Mouse (Mus musculus): ENCODE results near the gene Csnk1d. TPM values are rescaled to one million over a fixed set of nuclear protein-coding genes. Genes with fewer than 3 reads are reported as not detected.

The Csnk1d gene
- polyA plus RNA-seq, 1 experiment: 49.2 TPM

DNA sequence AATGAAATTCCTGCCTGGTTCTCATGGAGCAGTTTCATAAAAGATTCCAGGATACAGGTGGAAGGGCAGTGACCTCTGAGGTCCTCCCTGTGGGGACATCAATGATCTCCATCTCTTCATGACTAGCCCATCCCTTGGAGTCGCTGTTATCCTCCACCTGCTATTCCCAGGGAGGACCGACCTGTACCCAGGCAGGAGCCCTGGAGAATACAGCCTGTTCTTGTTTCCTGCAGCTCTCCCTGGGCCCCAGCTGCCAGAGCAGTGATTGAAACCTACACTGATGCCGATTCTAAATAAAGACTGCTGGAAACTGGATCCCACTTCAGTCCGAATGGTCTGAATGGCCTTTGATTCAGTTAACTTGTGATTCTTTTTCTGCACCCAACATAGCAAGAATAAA is 59.7 kb downstream of the Csnk1d start:
- no peaks in the 10 kb centered on the region for H3K27me3 ChIP-seq (ENCODE audit: control insufficient read depth, insufficient read depth, low read length)
- TF ChIP-seq POLR2A (IDR thresholded peaks at IDR 0.05; ENCODE audit: low read depth, low read length) (no peak), CTCF (IDR thresholded peaks at IDR 0.05; ENCODE audit: extremely low read depth, insufficient read depth, insufficient read length, insufficient replicate concordance) (no peak)
- no peak overlapping the region for H3K4me3 ChIP-seq (ENCODE audit: extremely low read depth, insufficient read depth, insufficient read length)

DNA sequence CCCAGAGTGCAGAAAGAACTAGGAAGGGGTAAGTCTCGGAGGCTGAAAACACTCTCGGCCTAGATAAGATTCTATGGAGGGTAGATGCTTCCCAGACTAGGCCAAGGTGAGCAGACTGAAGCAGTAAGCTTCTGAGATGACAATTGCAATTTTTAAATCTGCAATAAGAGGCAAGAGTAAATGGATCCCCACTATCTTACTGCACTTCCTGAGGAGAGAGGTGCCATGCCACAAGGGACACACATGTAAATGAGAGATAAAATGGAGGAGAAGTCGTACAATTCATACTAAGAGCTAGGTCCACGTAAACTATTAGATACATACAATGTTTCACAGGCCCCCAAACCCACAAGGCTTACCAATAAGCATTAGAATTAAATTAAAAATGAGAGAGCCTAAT is 62.7 kb downstream of the Csnk1d start:
- H3K4me1 ChIP-seq (ENCODE audit: control insufficient read depth, insufficient read depth, insufficient read length): peaks cover 4% of the 10 kb centered on the region; the same call in 1 of the 2 replicates
- H3K36me3 ChIP-seq (ENCODE audit: control insufficient read depth, insufficient read depth, low read length): no peaks in the 10 kb centered on the region
- no peaks in the 10 kb centered on the region for H3K27me3 ChIP-seq (ENCODE audit: control insufficient read depth, insufficient read depth, low read length)
- no peak overlapping the region for H3K27ac ChIP-seq (ENCODE audit: insufficient read depth, low read length)
- WGBS: 90% methylated on average over 4 of the region's 4 CpGs
- DNase-seq (ENCODE audit: low read depth in 1 of 2, low spot score in 2 of 2): no peak
- H3K4me3 ChIP-seq (ENCODE audit: extremely low read depth, insufficient read depth, insufficient read length): no peak overlapping the region
- TF ChIP-seq CTCF (IDR thresholded peaks at IDR 0.05; ENCODE audit: extremely low read depth, insufficient read depth, insufficient read length, insufficient replicate concordance) (no peak), POLR2A (IDR thresholded peaks at IDR 0.05; ENCODE audit: low read depth, low read length) (no peak)

More for the DNA sequence above, 59.7 kb downstream of the Csnk1d start:
- H3K27ac ChIP-seq (ENCODE audit: insufficient read depth, low read length): no peak overlapping the region
- WGBS: 95% methylated on average over 4 of the region's 4 CpGs
- H3K4me1 ChIP-seq (ENCODE audit: control insufficient read depth, insufficient read depth, insufficient read length): peaks cover 4% of the 10 kb centered on the region; the same call in 1 of the 2 replicates
- no peak for DNase-seq (ENCODE audit: low read depth in 1 of 2, low spot score in 2 of 2)
- no peaks in the 10 kb centered on the region for H3K36me3 ChIP-seq (ENCODE audit: control insufficient read depth, insufficient read depth, low read length)

DNA sequence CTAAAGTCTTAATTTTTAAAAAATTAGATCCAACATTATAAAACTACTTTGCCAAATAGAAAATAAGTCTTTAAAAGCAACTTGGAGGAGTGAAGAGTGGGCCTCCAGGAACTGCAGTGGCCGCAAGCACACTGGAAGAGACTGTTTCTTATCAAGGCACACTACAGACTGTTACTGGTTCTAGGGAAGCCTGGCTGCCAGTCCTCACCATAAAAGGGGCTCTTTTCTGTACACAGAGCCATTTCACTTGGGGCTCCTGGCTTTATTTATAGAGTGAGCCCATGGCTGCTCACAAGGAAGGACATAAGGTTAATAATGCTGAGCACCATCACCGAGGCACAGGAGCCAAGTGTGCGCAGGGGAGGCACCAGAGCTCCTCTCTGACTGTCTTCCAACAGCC is 68.6 kb downstream of the Csnk1d start:
- DNase-seq (ENCODE audit: low read depth in 1 of 2, low spot score in 2 of 2): no peak
- Histone ChIP-seq H3K4me1 (ENCODE audit: control insufficient read depth, insufficient read depth, insufficient read length) (no peaks in the 10 kb centered on the region), H3K4me3 (ENCODE audit: extremely low read depth, insufficient read depth, insufficient read length) (no peak overlapping the region), H3K27ac (ENCODE audit: insufficient read depth, low read length) (no peak overlapping the region), H3K27me3 (ENCODE audit: control insufficient read depth, insufficient read depth, low read length) (no peaks in the 10 kb centered on the region), H3K36me3 (ENCODE audit: control insufficient read depth, insufficient read depth, low read length) (no peaks in the 10 kb centered on the region)
- TF ChIP-seq CTCF (IDR thresholded peaks at IDR 0.05; ENCODE audit: extremely low read depth, insufficient read depth, insufficient read length, insufficient replicate concordance): no peak
- TF ChIP-seq POLR2A (IDR thresholded peaks at IDR 0.05; ENCODE audit: low read depth, low read length): no peak
- WGBS: 93% methylated on average over 3 of the region's 3 CpGs

DNA sequence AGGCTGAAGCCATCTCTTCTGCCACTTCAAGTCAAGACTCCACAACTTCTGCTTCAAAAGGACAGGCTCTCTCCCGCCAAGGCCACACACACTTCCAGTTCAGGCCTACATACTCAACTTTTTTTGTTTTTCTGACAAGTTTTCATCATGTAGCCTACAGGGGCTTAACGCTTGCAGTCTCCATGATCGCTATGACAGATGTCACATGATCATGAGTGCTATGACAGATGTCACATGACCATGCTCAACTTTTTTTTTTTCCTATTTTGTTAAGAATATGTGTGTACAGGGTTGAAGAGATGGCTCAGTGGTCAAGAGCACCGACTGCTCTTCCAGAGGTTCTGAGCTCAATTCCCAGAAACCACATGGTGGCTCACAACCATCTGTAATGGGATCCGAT is 73.4 kb downstream of the Csnk1d start:
- 99% methylated on average over 5 of the region's 5 CpGs for WGBS
- H3K4me1 ChIP-seq (ENCODE audit: control insufficient read depth, insufficient read depth, insufficient read length): no peaks in the 10 kb centered on the region
- TF ChIP-seq POLR2A (IDR thresholded peaks at IDR 0.05; ENCODE audit: low read depth, low read length) (no peak), CTCF (IDR thresholded peaks at IDR 0.05; ENCODE audit: extremely low read depth, insufficient read depth, insufficient read length, insufficient replicate concordance) (no peak)
- no peak overlapping the region for H3K4me3 ChIP-seq (ENCODE audit: extremely low read depth, insufficient read depth, insufficient read length)
- no peak overlapping the region for H3K27ac ChIP-seq (ENCODE audit: insufficient read depth, low read length)
- no peak for DNase-seq (ENCODE audit: low read depth in 1 of 2, low spot score in 2 of 2)
- H3K27me3 ChIP-seq (ENCODE audit: control insufficient read depth, insufficient read depth, low read length): no peaks in the 10 kb centered on the region
- H3K36me3 ChIP-seq (ENCODE audit: control insufficient read depth, insufficient read depth, low read length): no peaks in the 10 kb centered on the region

DNA sequence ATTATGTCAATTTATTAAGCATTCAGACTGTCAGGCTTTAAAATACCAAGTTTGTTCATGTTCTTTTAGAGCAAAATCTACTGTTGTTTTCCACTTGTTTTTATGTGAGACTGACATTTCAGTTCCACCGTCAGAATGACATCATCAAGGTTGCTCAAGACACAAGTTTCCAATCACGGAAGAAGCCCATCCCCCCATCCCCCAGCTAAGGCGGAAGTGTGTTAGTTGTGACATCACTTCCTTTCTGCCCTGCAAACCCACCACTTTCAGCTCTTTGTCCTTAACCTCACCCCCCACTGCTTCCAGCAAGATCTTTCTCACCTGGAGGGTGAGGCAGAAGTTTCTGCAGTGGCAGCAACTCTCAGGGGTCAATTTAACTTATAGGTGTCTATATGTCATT is 74.7 kb downstream of the Csnk1d start:
- Histone ChIP-seq H3K27me3 (ENCODE audit: control insufficient read depth, insufficient read depth, low read length) (no peaks in the 10 kb centered on the region), H3K27ac (ENCODE audit: insufficient read depth, low read length) (no peak overlapping the region), H3K4me3 (ENCODE audit: extremely low read depth, insufficient read depth, insufficient read length) (no peak overlapping the region), H3K36me3 (ENCODE audit: control insufficient read depth, insufficient read depth, low read length) (no peaks in the 10 kb centered on the region), H3K4me1 (ENCODE audit: control insufficient read depth, insufficient read depth, insufficient read length) (no peaks in the 10 kb centered on the region)
- 35% methylated on average over 3 of the region's 3 CpGs for WGBS
- TF ChIP-seq POLR2A (IDR thresholded peaks at IDR 0.05; ENCODE audit: low read depth, low read length) (no peak), CTCF (IDR thresholded peaks at IDR 0.05; ENCODE audit: extremely low read depth, insufficient read depth, insufficient read length, insufficient replicate concordance) (no peak)
- peak in 1 of 2 experiments; percentile 70 for DNase-seq (ENCODE audit: low read depth in 1 of 2, low spot score in 2 of 2)

DNA sequence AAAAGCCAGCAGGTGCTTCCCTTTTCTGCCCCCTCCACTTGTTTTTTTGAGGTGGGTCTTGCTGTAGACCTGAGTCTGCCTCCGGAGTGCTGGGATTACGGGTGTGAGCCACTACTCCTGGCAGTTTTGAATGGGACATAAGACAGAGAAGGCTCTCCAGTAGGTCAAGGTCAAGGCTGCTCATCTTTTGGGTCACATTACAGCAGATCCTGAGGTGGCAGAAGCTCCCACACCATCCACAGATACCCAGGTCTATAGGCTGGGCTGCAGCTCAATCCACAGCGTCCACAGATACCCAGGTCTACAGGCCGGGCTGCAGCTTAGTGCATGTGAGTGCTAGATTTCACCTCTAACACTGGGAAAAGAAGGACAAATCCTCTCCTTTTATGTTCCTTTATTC is 77.3 kb downstream of the Csnk1d start:
- Histone ChIP-seq H3K4me3 (ENCODE audit: extremely low read depth, insufficient read depth, insufficient read length) (no peak overlapping the region), H3K4me1 (ENCODE audit: control insufficient read depth, insufficient read depth, insufficient read length) (no peaks in the 10 kb centered on the region), H3K36me3 (ENCODE audit: control insufficient read depth, insufficient read depth, low read length) (no peaks in the 10 kb centered on the region), H3K27me3 (ENCODE audit: control insufficient read depth, insufficient read depth, low read length) (no peaks in the 10 kb centered on the region), H3K27ac (ENCODE audit: insufficient read depth, low read length) (no peak overlapping the region)
- DNase-seq (ENCODE audit: low read depth in 1 of 2, low spot score in 2 of 2): no peak
- TF ChIP-seq POLR2A (IDR thresholded peaks at IDR 0.05; ENCODE audit: low read depth, low read length) (no peak), CTCF (IDR thresholded peaks at IDR 0.05; ENCODE audit: extremely low read depth, insufficient read depth, insufficient read length, insufficient replicate concordance) (no peak)
- WGBS: 96% methylated on average over 4 of the region's 4 CpGs

Other genes with a start within 250 kb of the Csnk1d start
- gene Hmga1b, start 228.5 kb downstream of the Csnk1d start, polyA plus RNA-seq (2012; rRNA removed): 0.67 and 0.84 TPM in 2 replicates
- gene Rfng, start 207.1 kb downstream of the Csnk1d start, polyA plus RNA-seq (2012; rRNA removed): 27.5 and 32.9 TPM in 2 replicates
- 84.9 and 88.9 TPM in 2 replicates for gene Gps1, start 207.1 kb downstream of the Csnk1d start, polyA plus RNA-seq (2012; rRNA removed)
- 35.0 and 39.4 TPM in 2 replicates for gene Dus1l, start 194.9 kb downstream of the Csnk1d start, polyA plus RNA-seq (2012; rRNA removed)
- 151 and 179 TPM in 2 replicates for gene Fasn, start 166.8 kb downstream of the Csnk1d start, polyA plus RNA-seq (2012; rRNA removed)
- gene Ccdc57, start 58.5 kb downstream of the Csnk1d start, polyA plus RNA-seq (2012; rRNA removed): 0.47 and 0.78 TPM in 2 replicates
- gene Slc16a3, start 42.9 kb downstream of the Csnk1d start, polyA plus RNA-seq (2012; rRNA removed): 16.1 and 23.1 TPM in 2 replicates
- 63.0 and 79.5 TPM in 2 replicates for gene Cd7, start 48.1 kb upstream of the Csnk1d start, polyA plus RNA-seq (2012; rRNA removed)
- not detected in 2 replicates for gene Sectm1b, start 72.2 kb upstream of the Csnk1d start, polyA plus RNA-seq (2012; rRNA removed)
- gene Sectm1a, start 89.9 kb upstream of the Csnk1d start, polyA plus RNA-seq (2012; rRNA removed): 5.0 and 8.9 TPM in 2 replicates
- not detected in 2 replicates for gene Tex19.2, start 127.3 kb upstream of the Csnk1d start, polyA plus RNA-seq (2012; rRNA removed)
- gene Tex19.1, start 154.8 kb upstream of the Csnk1d start, polyA plus RNA-seq (2012; rRNA removed): not detected in 2 replicates
- not detected in 2 replicates for gene Uts2r, start 168.9 kb upstream of the Csnk1d start, polyA plus RNA-seq (2012; rRNA removed)
- gene Hexdc, start 213.1 kb upstream of the Csnk1d start, polyA plus RNA-seq (2012; rRNA removed): 11.0 and 14.7 TPM in 2 replicates
- 5.9 TPM in 2 replicates for gene Ogfod3, start 213.4 kb upstream of the Csnk1d start, polyA plus RNA-seq (2012; rRNA removed)
- 63.3 and 67.2 TPM in 2 replicates for gene Cybc1, start 238.0 kb upstream of the Csnk1d start, polyA plus RNA-seq (2012; rRNA removed)
- gene Narf, start 245.9 kb upstream of the Csnk1d start, polyA plus RNA-seq (2012; rRNA removed): 36.8 and 42.0 TPM in 2 replicates

Measured in spleen, adult 2 months (tissue).